Mouse (Mus musculus) 416B (cell line): ENCODE data around the gene Gm10392.

ENCODE experiments used
- DNase-seq: peaks from one replicate; pipeline ENCODE4 v3.0.0; 2011; ENCODE audit warnings: low read depth

The Gm10392 gene

GRCm38 (mm10) chr11:77508068-77509021 lies 10.7 kb downstream of the Gm10392 start:
- DNase-seq: peak; percentile 80

GRCm38 (mm10) chr11:77507426-77507825 lies 11.6 kb downstream of the Gm10392 start:
- DNase-seq: no peak

- no peak for DNase-seq
Observed at GRCm38 (mm10) chr11:77506941-77507340, 12.1 kb downstream of the Gm10392 start.

- DNase-seq: no peak
Observed at GRCm38 (mm10) chr11:77506273-77506672, 12.7 kb downstream of the Gm10392 start.

GRCm38 (mm10) chr11:77505291-77505980 lies 13.6 kb downstream of the Gm10392 start:
- no peak for DNase-seq

- DNase-seq: no peak
Observed at GRCm38 (mm10) chr11:77504377-77504776, 14.6 kb downstream of the Gm10392 start.

- no peak for DNase-seq
Observed at GRCm38 (mm10) chr11:77503511-77503910, 15.5 kb downstream of the Gm10392 start.

- DNase-seq: no peak
Observed at GRCm38 (mm10) chr11:77502481-77502880, 16.5 kb downstream of the Gm10392 start.

GRCm38 (mm10) chr11:77501971-77502370 lies 17.0 kb downstream of the Gm10392 start:
- DNase-seq: no peak

GRCm38 (mm10) chr11:77501392-77501791 lies 17.6 kb downstream of the Gm10392 start:
- peak; percentile 87 for DNase-seq

- DNase-seq: no peak
Observed at GRCm38 (mm10) chr11:77500361-77501325, 18.4 kb downstream of the Gm10392 start.

GRCm38 (mm10) chr11:77499354-77499753 lies 19.6 kb downstream of the Gm10392 start:
- DNase-seq: no peak

- DNase-seq: no peak
Observed at GRCm38 (mm10) chr11:77498261-77499139, 20.5 kb downstream of the Gm10392 start.

- DNase-seq: no peak
Observed at GRCm38 (mm10) chr11:77497851-77498250, 21.1 kb downstream of the Gm10392 start.

- peak; percentile 85 for DNase-seq
Observed at GRCm38 (mm10) chr11:77497341-77497756, 21.6 kb downstream of the Gm10392 start.

GRCm38 (mm10) chr11:77495507-77495906 lies 23.5 kb downstream of the Gm10392 start:
- DNase-seq: no peak

- no peak for DNase-seq
Observed at GRCm38 (mm10) chr11:77494782-77495181, 24.2 kb downstream of the Gm10392 start.

- DNase-seq: no peak
Observed at GRCm38 (mm10) chr11:77494344-77494676, 24.7 kb downstream of the Gm10392 start.

GRCm38 (mm10) chr11:77493512-77494343 lies 25.3 kb downstream of the Gm10392 start, which contains the start of gene Git1:
Gene Git1, plus strand, starts transcription at chr11:77493562.
- DNase-seq: peak; percentile 63

- peak; percentile 90 for DNase-seq
Observed at GRCm38 (mm10) chr11:77492911-77493332, 26.1 kb downstream of the Gm10392 start.
